Mouse (Mus musculus) large intestine, adult 2 months (tissue): ENCODE measurements around the gene Nkd2. TPM values are rescaled to one million over a fixed set of nuclear protein-coding genes. Genes with fewer than 3 reads are reported as not detected.

Source experiments
- DNase-seq: peaks from one replicate; pipeline ENCODE4 v3.0.0-alpha.2; 2012; ENCODE audit warnings: low read depth, low spot score
- WGBS: fragments of 180-500 bp; shearing (Covaris S2); methylation state at CpG from one replicate; pipeline ENCODE4 v1.1.7; 2018; 5-methylcytosine and 5-hydroxymethylcytosine counted together
- polyA plus RNA-seq: library from polyadenylated mRNA; depleted of rRNA; stranded (reverse); fragments of >200 nt; gene quantifications from 2 replicates; pipeline ENCODE4 v1.2.3, GENCODE M21; 2012

Nkd2 gene
- polyA plus RNA-seq, 1 experiment = 14.6 TPM

GRCm38 (mm10) chr13:73822187-73822800, 25.1 kb downstream of the Nkd2 start:
- 57% methylated on average over 4 of the region's 4 CpGs for WGBS
- peak; percentile 47 for DNase-seq

- no peak for DNase-seq
- 83% methylated on average over 7 of the region's 7 CpGs for WGBS
Measured at GRCm38 (mm10) chr13:73821251-73821650, 26.2 kb downstream of the Nkd2 start.

- DNase-seq = no peak
- WGBS = 39% methylated on average over 3 of the region's 3 CpGs
Measured at GRCm38 (mm10) chr13:73818921-73819320, 28.5 kb downstream of the Nkd2 start.

- 57% methylated on average over 6 of the region's 6 CpGs for WGBS
- DNase-seq = no peak
Measured at GRCm38 (mm10) chr13:73816338-73816737, 31.1 kb downstream of the Nkd2 start.

GRCm38 (mm10) chr13:73814181-73814580, 33.2 kb downstream of the Nkd2 start:
- WGBS = 94% methylated on average over 7 of the region's 7 CpGs
- no peak for DNase-seq

- WGBS = 84% methylated on average over 3 of the region's 3 CpGs
- DNase-seq = no peak
Measured at GRCm38 (mm10) chr13:73812936-73813335, 34.5 kb downstream of the Nkd2 start.

GRCm38 (mm10) chr13:73804914-73805313, 42.5 kb downstream of the Nkd2 start:
- 92% methylated on average over 5 of the region's 5 CpGs for WGBS
- DNase-seq = no peak

- DNase-seq = no peak
- WGBS = 81% methylated on average over 8 of the region's 8 CpGs
Measured at GRCm38 (mm10) chr13:73803450-73804178, 43.8 kb downstream of the Nkd2 start.

GRCm38 (mm10) chr13:73799110-73799509, 48.3 kb downstream of the Nkd2 start:
- no peak for DNase-seq
- WGBS = 89% methylated on average over 5 of the region's 5 CpGs

- no peak for DNase-seq
- WGBS = 89% methylated on average over 5 of the region's 5 CpGs
Measured at GRCm38 (mm10) chr13:73793171-73793570, 54.3 kb downstream of the Nkd2 start.

- WGBS = 93% methylated on average over 4 of the region's 4 CpGs
- no peak for DNase-seq
Measured at GRCm38 (mm10) chr13:73792176-73792575, 55.3 kb downstream of the Nkd2 start.

- 63% methylated on average over 5 of the region's 5 CpGs for WGBS
Measured at GRCm38 (mm10) chr13:73782486-73782885, 64.9 kb downstream of the Nkd2 start.

GRCm38 (mm10) chr13:73777578-73777977, 69.9 kb downstream of the Nkd2 start:
- no peak for DNase-seq
- whole genome bisulfite sequencing = 73% methylated on average over 3 of the region's 3 CpGs

More at GRCm38 (mm10) chr13:73782486-73782885, 64.9 kb downstream of the Nkd2 start:
- DNase-seq = no peak

GRCm38 (mm10) chr13:73775786-73776185, 71.6 kb downstream of the Nkd2 start:
- no peak for DNase-seq
- 53% methylated on average over 4 of the region's 4 CpGs for WGBS

GRCm38 (mm10) chr13:73773519-73774205, 73.8 kb downstream of the Nkd2 start:
- DNase-seq = no peak
- whole genome bisulfite sequencing = 25% methylated on average over 4 of the region's 4 CpGs

- no peak for DNase-seq
- 9% methylated on average over 2 of the region's 2 CpGs for WGBS
Measured at GRCm38 (mm10) chr13:73772655-73773054, 74.8 kb downstream of the Nkd2 start.

GRCm38 (mm10) chr13:73771131-73771530, 76.3 kb downstream of the Nkd2 start:
- no peak for DNase-seq
- 26% methylated on average over 3 of the region's 3 CpGs for WGBS

GRCm38 (mm10) chr13:73769916-73770682, 77.3 kb downstream of the Nkd2 start:
- WGBS = 27% methylated on average over 4 of the region's 4 CpGs
- DNase-seq = peak; percentile 82
